Mouse (Mus musculus): ENCODE measurements around the gene Tm2d1.

The Tm2d1 gene

GRCm38 (mm10) chr4:98321371-98322111, 61.6 kb downstream of the Tm2d1 start:
- peak; percentile 3 to 15 for DNase-seq

GRCm38 (mm10) chr4:98318769-98319168, 64.3 kb downstream of the Tm2d1 start:
- no peak for DNase-seq

- DNase-seq: no peak
Observed at GRCm38 (mm10) chr4:98317149-98317548, 66.0 kb downstream of the Tm2d1 start.

Data from thymus, postnatal 36 days (tissue).